Mouse (Mus musculus) T-helper 2 cell (primary cell): ENCODE measurements at regions not wholly inside any gene's neighbourhood (a gene's known extent, or its start where the extent isn't known, plus 50 kb on each side); places are given as distances from the start of the nearest gene placed in this dataset.

ENCODE experiments used
- in situ Hi-C: fragments of 300-600 bp; cut with MboI, MseI; formaldehyde crosslinking; loops from one replicate; pipeline ENCODE4 v1.15.1; 2025; ENCODE audit warnings: high pct_unique_total_duplicates

- in situ Hi-C loops = no loop called here
Observed at GRCm38 (mm10) chr10:111740586-111741265, 231.7 kb upstream of the Krr1 start.

DNA sequence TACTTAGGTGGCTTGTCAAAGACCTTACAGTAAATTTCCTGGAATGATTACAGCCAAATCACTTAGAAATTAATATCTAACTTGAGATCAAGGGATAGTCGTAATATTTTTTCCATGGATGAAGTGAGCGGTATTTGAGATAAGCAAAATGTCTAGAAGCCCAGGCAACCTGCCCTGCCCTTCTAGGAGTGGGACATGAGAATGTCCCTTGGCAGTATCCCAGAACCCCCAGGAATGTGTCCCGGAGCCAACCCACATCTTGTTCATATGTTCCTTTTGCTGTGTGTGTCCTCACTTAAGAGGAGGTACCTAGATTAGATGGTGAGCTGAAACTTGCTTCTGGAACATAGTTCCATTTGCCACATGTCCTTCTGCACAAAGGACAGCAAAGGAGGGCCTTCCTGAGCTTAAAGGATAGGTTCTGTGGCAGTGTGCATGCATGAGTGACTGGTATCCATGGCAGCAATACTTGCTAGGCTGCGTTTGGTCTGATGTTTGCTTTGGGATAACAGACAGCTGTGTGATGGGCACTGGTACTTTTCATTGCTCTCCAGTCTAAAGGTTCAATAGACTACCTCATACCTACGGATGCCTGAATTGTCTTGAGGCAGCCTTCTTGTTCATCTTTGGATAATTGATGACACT is 231.0 kb upstream of the Krr1 start:
- in situ Hi-C loops = no loop called here

GRCm38 (mm10) chr10:111743291-111743690 is 229.2 kb upstream of the Krr1 start:
- in situ Hi-C loops = no loop called here

DNA sequence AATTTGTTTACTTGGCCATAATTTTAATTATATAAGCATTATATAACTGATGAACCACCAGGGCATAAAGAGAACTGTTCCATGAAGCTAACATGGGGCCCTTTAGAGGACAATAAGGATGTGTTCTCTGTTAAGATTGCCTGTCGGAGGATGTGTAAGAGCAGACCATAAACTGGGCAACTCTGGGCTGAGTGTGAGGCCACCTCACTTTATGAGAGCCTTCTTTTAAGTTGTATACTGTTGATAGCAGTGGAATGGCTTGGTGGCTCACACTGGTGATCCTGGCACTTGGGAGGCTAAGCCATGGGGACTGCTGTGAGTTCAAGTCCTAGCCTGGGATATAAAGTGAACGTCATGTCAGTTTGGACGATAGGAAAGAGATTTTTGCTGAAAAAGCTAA is 227.3 kb upstream of the Krr1 start:
- in situ Hi-C loops = no loop called here

DNA sequence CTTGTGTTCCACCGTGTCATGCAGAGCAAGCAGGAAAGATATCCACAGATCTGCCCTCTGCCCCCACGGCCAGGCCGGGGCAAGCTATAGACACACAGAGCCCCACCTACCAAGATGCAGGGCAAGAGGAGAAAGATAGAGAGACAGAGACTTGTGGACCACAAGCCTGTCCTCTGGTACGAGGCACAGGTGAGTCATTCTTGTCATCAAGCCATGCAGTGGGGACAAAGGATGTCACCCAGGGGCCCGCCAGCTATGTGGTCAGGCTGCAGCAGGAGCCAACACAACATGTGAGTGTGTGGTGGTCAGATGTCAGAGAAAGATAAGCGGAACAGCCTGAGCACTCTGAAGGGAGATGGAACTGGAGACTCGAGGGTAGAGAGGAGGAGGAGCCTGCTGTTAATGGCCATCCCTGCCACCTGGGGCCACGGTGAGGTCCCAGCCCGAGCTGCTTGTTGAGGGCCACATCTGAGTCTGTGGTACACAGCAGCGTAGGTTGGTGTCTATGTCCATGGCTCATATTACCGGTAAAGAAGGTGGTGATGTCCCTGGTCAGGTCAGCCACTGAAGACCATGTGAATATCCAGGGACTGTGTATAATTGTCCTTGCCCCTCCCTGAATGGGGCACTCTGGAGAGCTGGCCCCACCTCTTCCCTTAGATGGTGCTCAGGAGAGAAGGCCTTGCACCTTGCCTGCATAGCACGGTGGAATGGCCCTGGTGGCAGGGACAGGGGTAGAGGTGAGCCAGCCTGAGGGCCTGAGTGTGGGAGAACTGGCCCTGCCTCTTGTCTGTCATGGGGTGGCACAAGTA is 226.2 kb upstream of the Krr1 start:
- in situ Hi-C loops = no loop called here

GRCm38 (mm10) chr10:111746879-111747477 is 225.5 kb upstream of the Krr1 start:
- in situ Hi-C loops = no loop called here

DNA sequence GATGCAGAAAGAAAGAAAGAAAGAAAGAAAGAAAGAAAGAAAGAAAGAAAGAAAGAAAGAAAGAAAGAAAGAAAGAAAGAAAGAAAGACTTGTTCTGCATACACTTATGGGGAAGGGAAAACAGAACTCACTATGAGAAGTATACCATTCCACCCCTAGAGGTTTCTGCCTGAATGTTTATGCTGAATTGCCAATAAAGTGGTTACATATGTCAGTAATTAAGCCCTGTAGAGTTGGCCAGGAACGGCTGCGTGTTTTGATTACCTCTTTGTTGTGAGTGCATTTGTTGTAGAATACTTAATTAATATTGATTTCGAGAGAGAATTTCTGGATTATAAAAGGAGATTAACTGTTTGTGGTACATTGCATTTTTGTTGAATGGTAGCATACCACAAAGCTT is 224.0 kb upstream of the Krr1 start:
- in situ Hi-C loops = no loop called here

GRCm38 (mm10) chr10:111753646-111754045 is 218.8 kb upstream of the Krr1 start:
- in situ Hi-C loops = no loop called here

GRCm38 (mm10) chr10:111755964-111756363 is 216.5 kb upstream of the Krr1 start:
- in situ Hi-C loops = no loop called here

DNA sequence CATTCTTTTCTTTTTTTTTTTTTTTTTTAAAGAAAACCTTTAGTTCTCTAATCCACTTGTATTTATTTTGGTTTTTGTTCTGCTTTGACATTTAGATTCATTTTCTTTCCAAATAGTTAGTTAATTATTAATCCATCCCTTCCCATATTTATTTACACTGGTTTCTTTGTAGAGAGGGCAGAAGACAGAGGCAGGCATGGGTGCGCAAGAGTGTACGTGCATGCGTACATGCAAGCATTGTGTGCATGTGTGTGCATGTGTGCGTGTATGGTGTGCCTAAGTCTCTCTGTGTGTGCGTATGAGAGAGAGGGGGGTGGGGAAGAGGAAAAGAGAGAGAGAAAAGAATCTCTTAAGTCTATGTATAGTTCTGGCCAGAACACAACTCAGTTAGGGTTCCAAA is 215.9 kb upstream of the Krr1 start:
- in situ Hi-C loops = no loop called here

GRCm38 (mm10) chr10:111757689-111758088 is 214.8 kb upstream of the Krr1 start:
- in situ Hi-C loops = no loop called here

- in situ Hi-C loops = no loop called here
Observed at GRCm38 (mm10) chr10:111759505-111759904, 213.0 kb upstream of the Krr1 start.

- in situ Hi-C loops = no loop called here
Observed at GRCm38 (mm10) chr10:111762751-111763528, 209.5 kb upstream of the Krr1 start.

DNA sequence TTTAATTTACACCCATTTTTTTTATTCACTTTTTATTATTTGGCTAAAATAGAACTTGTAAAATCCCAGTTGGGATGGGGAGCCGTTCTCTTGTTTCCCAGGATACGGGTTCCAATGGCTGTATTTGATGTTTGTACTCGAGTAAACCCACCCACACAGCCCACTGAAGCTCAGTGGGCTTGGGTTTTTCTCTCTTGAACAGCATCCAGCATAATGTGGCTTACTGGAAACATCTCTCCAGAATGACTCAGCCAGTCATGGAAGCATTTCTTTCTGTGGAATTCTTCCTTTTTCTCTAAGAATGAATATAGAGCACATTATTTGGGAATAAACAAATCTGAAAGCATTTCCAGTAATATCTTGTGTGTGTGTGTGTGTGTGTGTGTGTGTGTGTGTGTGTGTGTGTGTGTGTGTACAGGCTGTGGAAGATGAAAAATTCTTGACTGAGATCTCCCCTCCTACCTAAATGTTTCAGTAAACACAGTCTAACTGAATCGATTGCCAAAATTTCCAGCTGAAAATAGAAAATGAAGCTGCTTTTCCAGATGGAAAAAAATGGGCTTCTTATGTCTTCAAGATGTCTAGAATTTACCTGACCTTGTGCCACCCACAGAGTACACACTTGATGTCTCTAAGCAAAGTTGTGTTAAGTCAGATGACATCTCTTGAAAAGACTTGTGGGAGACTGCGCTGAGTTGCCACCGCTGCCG is 205.3 kb upstream of the Krr1 start:
- in situ Hi-C loops = no loop called here

DNA sequence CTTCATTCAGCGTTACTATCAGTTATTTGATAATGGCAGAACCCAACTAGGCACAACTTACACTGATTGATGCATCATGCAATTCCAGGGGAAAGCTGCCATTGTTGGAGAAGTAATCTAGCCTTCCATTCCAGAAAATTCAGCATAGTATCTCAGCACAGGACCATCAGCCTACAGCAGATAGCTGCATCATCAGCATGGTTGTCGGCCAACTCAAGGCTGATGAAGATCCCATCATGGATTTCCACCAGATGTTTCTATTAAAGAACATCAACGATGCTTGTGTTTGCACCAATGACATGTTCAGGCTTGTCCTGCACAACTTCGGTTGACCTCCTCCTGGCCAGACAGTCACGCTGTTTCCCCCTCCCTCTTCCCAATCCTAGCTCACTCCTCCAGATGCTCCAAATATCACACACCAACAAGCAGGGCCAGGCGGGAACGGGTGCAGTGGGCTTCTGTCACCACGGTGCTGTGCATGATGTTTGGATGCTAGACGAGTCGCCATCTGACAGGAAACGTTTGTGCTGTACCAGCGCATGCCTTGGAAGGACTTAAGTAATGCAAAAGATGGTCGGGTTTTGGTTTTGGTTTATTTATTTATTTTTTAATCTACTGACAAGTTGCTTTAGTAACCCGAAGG is 204.5 kb upstream of the Krr1 start:
- in situ Hi-C loops = no loop called here

- in situ Hi-C loops = loop anchor here (10.0 kb wide), 1 partner anchor 875 kb away; no protein-coding TSS in a partner anchor
Observed at GRCm38 (mm10) chr10:111769486-111770002, 202.9 kb upstream of the Krr1 start.

- in situ Hi-C loops = loop anchor here (10.0 kb wide), 1 partner anchor 875 kb away; no protein-coding TSS in a partner anchor
Observed at GRCm38 (mm10) chr10:111770027-111770426, 202.4 kb upstream of the Krr1 start.

- in situ Hi-C loops = loop anchor here (10.0 kb wide), 1 partner anchor 874 kb away; no protein-coding TSS in a partner anchor
Observed at GRCm38 (mm10) chr10:111771010-111771409, 201.5 kb upstream of the Krr1 start.

GRCm38 (mm10) chr10:111777559-111777958 is 194.9 kb upstream of the Krr1 start:
- in situ Hi-C loops = loop anchor here (10.0 kb wide), 1 partner anchor 867 kb away; no protein-coding TSS in a partner anchor

GRCm38 (mm10) chr10:111778111-111778510 is 194.4 kb upstream of the Krr1 start:
- in situ Hi-C loops = loop anchor here (10.0 kb wide), 1 partner anchor 867 kb away; no protein-coding TSS in a partner anchor
